Mouse (Mus musculus) forebrain, embryonic 14.5 days (tissue): ENCODE data around the gene Mybpc1. TPM values are rescaled to one million over a fixed set of nuclear protein-coding genes. Genes with fewer than 3 reads are reported as not detected.
"Not testable (repeated sequence)": the region's sequence is repeated elsewhere in the genome, so short reads cannot be mapped to it uniquely, and the experiment has no call there.

Experiments used
- ATAC-seq: fragments of 200-750 bp; cut with Nextera tagmentation; 2 replicates; pipeline ENCODE4 v1.8.0; 2017; ENCODE audit warnings: mild to moderate bottlenecking, moderate library complexity
- DNase-seq: peaks from one replicate; pipeline ENCODE4 v3.0.0-alpha.2; 2015; ENCODE audit warnings: low spot score
- H3K27ac ChIP-seq: fragments of 300-500 bp; sonication (generic); 2 replicates; pipeline ENCODE4 v1.5.1; 2014; ENCODE audit warnings: low read depth, mild to moderate bottlenecking, control low read depth, low read length, moderate library complexity
- H3K27me3 ChIP-seq: fragments of 300-500 bp; sonication (generic); replicated peaks from 2 replicates; pipeline ENCODE4 v1.6.1; 2014; ENCODE audit warnings: low read length, control low read depth, mixed read lengths; ENCODE audit not compliant: control insufficient read depth, insufficient read depth
- H3K36me3 ChIP-seq: fragments of 300-500 bp; sonication (generic); 2 replicates; pipeline ENCODE4 v1.6.1; 2014; ENCODE audit warnings: low read length, control low read depth; ENCODE audit not compliant: control insufficient read depth, insufficient read depth
- H3K4me1 ChIP-seq: fragments of 300-500 bp; sonication (generic); 2 replicates; pipeline ENCODE4 v1.6.1; 2014; ENCODE audit warnings: antibody characterized with exemption, low read length, control low read depth; ENCODE audit not compliant: control insufficient read depth, insufficient read depth
- H3K4me2 ChIP-seq: fragments of 300-500 bp; sonication (generic); 2 replicates; pipeline ENCODE4 v1.6.1; 2014; ENCODE audit warnings: mild to moderate bottlenecking, control low read depth, low read length
- H3K4me3 ChIP-seq: fragments of 300-500 bp; sonication (generic); 2 replicates; pipeline ENCODE4 v1.5.1; 2014; ENCODE audit warnings: low read depth, low read length, control low read depth
- H3K9ac ChIP-seq: fragments of 300-500 bp; sonication (generic); 2 replicates; pipeline ENCODE4 v1.6.1; 2014; ENCODE audit warnings: mild to moderate bottlenecking, low read length, control low read depth, moderate library complexity
- H3K9me3 ChIP-seq: fragments of 300-500 bp; sonication (generic); replicated peaks from 2 replicates; pipeline ENCODE4 v1.6.1; 2016; ENCODE audit warnings: low read length, control low read depth, mixed read lengths; ENCODE audit not compliant: control insufficient read depth
- WGBS: fragments of 180-500 bp; shearing (Covaris S2); extraction: QIAGEN DNeasy Blood & Tissue Kit; methylation state at CpG from one replicate; pipeline ENCODE4 v1.1.7; 2014; 5-methylcytosine and 5-hydroxymethylcytosine counted together
- polyA plus RNA-seq: library from polyadenylated mRNA; unstranded; fragments of >200 nt; fragmentation: Nextera tagmentation; extraction: Ambion mirVana; gene quantifications from 2 replicates; pipeline ENCODE4 v1.2.1, GENCODE M21; 2014

Gene Mybpc1
- polyA plus RNA-seq, 1 experiment from 2014 or later: 0.52 TPM

DNA sequence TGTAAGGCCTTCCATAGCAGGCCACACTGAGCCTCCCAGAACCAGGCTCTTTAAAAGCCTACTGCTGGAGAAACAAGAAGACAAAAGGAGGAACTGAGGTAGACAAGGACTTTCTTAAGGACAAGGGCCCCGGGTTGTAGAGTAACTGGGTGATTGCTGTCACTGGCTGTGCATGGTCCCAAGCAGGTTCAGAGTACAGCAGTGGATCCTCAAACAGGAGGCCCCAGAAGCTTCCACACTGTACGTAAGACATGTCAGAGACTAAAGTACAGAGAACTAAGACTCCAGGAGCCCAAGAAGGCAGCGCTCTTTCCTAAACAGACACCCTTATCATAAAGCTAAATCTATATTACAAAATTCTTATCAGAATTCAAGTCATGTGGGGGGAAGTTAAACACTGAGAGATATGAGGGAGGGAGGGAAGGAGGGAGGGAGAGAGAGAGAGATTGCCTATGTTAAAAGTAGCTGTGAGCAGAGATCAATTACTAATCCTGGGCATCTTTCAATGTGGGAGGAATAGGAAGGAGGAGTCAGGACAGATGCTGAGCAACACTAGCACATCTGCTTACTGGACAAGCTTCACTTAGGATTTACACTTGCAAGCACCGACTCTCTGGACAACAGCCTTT lies 109.9 kb downstream of the Mybpc1 start:
- H3K27ac ChIP-seq: no peak overlapping the region
- no peaks in the 10 kb centered on the region for H3K9me3 ChIP-seq
- ATAC-seq: no peak
- H3K36me3 ChIP-seq: no peaks in the 10 kb centered on the region
- H3K4me3 ChIP-seq: no peak overlapping the region
- H3K4me2 ChIP-seq: no peak overlapping the region
- no peaks in the 10 kb centered on the region for H3K4me1 ChIP-seq
- no peak for DNase-seq
- no peaks in the 10 kb centered on the region for H3K27me3 ChIP-seq
- 91% methylated on average over 4 of the region's 4 CpGs for WGBS
- no peak overlapping the region for H3K9ac ChIP-seq

DNA sequence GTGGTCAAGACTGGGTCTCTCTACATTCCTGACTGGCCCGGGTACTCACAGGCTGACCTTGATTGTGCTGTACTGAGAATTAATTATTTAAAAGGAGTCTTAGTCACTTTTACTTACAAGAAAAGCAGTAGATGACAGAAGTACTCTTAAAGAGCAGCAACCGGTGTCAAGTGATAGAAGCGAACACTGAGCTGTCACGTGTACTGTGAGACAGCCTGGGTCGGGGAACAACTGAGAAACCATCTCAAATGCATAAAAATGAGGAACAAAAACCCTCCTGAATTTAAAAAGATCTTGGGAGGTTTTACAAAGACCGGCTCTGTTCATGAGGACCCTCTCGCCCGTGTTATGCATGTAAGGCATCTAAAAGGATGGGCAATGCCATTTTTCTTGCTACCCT lies 112.3 kb downstream of the Mybpc1 start:
- 76% methylated on average over 8 of the region's 8 CpGs for WGBS

DNA sequence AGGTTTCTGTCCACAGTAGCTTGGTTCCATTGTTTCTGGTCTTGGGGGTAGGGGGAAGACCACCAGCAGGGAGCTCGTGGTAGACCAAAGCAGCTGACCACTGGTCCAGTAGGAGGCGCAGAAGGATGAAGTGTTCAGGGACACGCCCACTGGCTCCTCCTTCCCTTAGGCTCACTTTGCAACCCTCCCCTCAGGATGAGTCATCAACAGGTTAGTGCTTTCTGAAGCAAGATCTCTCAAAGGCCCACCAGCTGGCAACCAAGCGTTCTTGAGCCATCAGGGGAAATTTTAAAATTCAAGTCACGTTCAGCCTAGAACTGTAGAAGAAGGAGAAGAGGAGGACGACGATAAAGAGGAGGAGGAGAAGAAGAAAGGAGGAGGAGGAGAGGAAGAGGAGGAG lies 113.3 kb downstream of the Mybpc1 start:
- H3K9me3 ChIP-seq: no peaks in the 10 kb centered on the region
- DNase-seq (no peak), ATAC-seq (no peak)
- 55% methylated on average over 7 of the region's 7 CpGs for WGBS
- no peak overlapping the region for H3K9ac ChIP-seq
- no peak overlapping the region for H3K4me3 ChIP-seq
- no peaks in the 10 kb centered on the region for H3K36me3 ChIP-seq
- no peaks in the 10 kb centered on the region for H3K27me3 ChIP-seq
- H3K4me2 ChIP-seq: no peak overlapping the region
- no peak overlapping the region for H3K27ac ChIP-seq
- no peaks in the 10 kb centered on the region for H3K4me1 ChIP-seq

More for the DNA sequence above, 112.3 kb downstream of the Mybpc1 start:
- H3K4me3 ChIP-seq: no peak overlapping the region
- ATAC-seq (no peak), DNase-seq (no peak)
- H3K4me2 ChIP-seq: no peak overlapping the region
- H3K9me3 ChIP-seq: no peaks in the 10 kb centered on the region
- H3K27ac ChIP-seq: no peak overlapping the region
- no peaks in the 10 kb centered on the region for H3K27me3 ChIP-seq
- no peaks in the 10 kb centered on the region for H3K4me1 ChIP-seq
- no peaks in the 10 kb centered on the region for H3K36me3 ChIP-seq
- no peak overlapping the region for H3K9ac ChIP-seq

DNA sequence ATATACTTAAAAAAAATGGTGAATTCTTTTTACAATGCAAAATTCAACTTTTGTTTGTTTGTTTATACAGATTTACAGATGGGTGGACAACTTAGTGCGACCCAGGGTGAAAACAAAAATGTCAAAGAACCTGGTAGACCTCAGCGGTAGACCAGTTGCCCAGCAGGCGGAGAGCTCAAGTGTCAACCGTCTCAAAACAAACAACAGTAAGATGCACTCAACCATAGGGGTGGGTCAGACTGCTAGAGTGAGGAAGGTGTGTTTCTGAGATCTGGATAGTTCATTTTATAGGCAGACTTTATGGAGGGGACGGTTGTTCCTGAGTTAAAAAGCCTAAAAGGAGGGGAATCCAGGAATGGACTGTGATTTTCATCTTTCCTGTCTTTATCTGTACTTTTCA lies 116.3 kb downstream of the Mybpc1 start:
- H3K9me3 ChIP-seq: no peaks in the 10 kb centered on the region
- no peaks in the 10 kb centered on the region for H3K27me3 ChIP-seq
- 94% methylated on average over 5 of the region's 5 CpGs for WGBS

DNA sequence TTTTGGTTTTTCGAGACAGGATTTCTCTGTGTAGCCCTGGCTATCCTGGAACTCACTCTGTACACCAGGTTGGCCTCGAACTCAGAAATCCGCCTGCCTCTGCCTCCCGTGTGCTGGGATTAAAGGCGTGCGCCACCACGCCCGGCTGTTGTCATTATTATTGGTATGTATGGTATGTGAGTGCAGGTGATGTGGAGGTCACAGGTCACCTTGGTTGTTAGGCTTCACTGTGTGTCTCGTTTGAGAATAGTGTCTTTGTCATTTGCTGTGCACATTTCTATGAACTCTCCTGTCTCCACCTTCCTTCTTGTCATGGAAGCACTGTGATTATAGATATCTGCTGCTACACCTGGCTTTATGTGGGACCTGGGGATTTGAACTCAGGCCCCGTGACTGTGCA lies 122.1 kb downstream of the Mybpc1 start:
- not testable (repeated sequence) for H3K27me3 ChIP-seq, H3K4me1 ChIP-seq, H3K36me3 ChIP-seq, ATAC-seq, H3K9ac ChIP-seq, H3K4me3 ChIP-seq, H3K27ac ChIP-seq, H3K9me3 ChIP-seq, H3K4me2 ChIP-seq, DNase-seq
- 95% methylated on average over 10 of the region's 10 CpGs for WGBS

More for the DNA sequence above, 116.3 kb downstream of the Mybpc1 start:
- Histone ChIP-seq H3K36me3 (no peaks in the 10 kb centered on the region), H3K4me3 (no peak overlapping the region), H3K4me2 (no peak overlapping the region), H3K9ac (no peak overlapping the region), H3K4me1 (no peaks in the 10 kb centered on the region), H3K27ac (no peak overlapping the region)
- no peak for ATAC-seq
- DNase-seq: no peak

Other genes with a start within 250 kb of the Mybpc1 start
- 0.44 and 0.84 TPM in 2 replicates for gene Dram1, start 226.1 kb downstream of the Mybpc1 start, polyA plus RNA-seq
- 9.8 and 11.9 TPM in 2 replicates for gene Gnptab, start 226.0 kb downstream of the Mybpc1 start, polyA plus RNA-seq
- 0.28 TPM in 1 of 2 replicates, not detected in the other for gene Sycp3, start 145.6 kb downstream of the Mybpc1 start, polyA plus RNA-seq
- 4.6 and 5.0 TPM in 2 replicates for gene Chpt1, start 101.1 kb downstream of the Mybpc1 start, polyA plus RNA-seq
- 0.16 and 0.25 TPM in 2 replicates for gene Spic, start 79.9 kb upstream of the Mybpc1 start, polyA plus RNA-seq
- 155 and 177 TPM in 2 replicates for gene Arl1, start 125.7 kb upstream of the Mybpc1 start, polyA plus RNA-seq
- gene Utp20, start 221.7 kb upstream of the Mybpc1 start, polyA plus RNA-seq: 10.7 and 11.7 TPM in 2 replicates